Mouse (Mus musculus) kidney, adult 9 months (tissue): ENCODE measurements around the gene Oaf.
A peak's percentile ranks its signal among the peaks of the same experiment; 100 is the strongest.

ENCODE experiments used
- DNase-seq: peaks from one replicate; pipeline ENCODE4 v3.0.0; 2022

Gene Oaf

DNA sequence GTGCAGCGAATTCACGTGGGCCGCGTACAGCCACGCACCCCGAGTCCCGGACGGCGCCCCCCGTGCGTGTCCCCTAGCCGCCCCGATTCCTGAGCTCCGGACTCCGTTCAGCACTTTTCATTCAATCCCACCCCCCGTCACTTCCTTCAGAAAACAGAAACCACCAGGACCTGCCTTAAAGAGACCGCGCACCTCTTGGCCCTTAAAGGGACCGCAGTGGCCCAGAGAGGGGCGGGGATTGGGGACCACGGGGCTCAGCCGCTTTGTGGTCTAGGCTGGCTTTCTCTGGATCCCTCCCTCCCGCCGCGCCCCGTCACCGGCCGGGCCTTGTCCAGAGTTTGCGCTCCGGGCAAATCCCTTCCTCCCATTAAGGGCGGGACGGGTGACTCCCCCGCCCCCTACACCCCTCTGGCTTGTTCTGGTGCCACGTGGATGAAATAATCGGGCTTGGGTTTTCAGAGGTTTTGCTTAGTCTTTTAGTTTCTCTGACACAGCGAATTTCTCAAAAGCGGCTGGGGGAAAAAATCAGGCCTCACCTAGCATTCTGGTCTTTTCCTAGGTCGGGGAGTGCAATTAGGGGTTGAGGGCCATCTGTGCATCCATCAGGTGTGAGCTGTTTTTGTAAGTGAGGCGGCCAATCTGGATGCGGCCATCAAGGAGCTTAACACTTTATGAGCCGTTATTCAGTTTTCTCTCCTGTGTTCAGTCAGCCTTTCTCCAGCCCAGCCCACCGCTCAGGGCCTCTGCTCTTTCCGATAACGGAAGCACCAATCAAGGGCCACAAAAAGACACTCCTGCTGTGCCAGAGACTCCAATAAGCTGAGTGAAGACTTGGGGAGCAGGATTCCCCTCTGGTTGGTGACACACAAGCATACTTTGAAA, at the start of gene Oaf:
Gene Oaf (minus strand): TSS at position 200 of the 882 bp plus-strand sequence.
- DNase-seq: peak; percentile 94

DNA sequence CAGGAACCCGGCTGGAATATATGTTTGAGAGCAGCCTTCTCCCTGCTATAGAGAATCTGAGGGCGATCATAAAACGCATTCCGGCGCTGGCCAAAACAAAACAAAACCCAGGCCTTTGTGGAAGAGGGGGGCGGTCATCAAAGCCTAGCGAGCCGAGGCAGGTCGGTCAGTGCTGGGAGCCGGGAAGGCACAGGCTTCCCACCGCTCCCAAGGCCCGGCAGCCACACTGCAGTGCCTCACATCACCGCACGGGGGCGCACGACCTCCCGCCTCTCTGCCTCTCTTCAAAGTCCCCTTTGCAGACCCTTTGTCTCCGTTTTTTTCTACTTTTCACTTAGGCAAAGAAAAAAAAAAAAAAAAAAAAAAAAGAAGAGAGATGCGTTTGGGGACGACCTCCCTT, 47.2 kb upstream of the Oaf start:
- DNase-seq: peak; percentile 52

DNA sequence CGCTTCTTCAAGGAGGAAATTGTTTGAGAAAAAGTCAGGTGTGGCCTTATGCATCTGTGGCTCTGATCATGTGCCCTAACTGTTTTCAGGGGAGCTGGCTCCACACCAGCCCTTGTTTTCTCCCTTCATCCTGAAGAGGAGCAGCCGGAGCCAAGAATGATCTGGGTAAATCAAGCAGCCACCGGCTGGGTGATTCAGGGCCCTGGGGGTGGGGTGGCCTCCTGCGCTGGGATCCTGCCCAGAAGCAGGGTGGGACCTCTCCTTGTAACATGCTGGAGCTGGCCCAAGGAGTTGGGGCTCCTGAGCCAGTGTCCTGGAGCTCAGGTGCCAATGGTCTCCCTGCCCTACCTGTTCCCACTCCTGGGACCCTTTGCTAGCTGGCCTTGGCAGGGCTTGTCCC, 45.6 kb upstream of the Oaf start:
- no peak for DNase-seq

DNA sequence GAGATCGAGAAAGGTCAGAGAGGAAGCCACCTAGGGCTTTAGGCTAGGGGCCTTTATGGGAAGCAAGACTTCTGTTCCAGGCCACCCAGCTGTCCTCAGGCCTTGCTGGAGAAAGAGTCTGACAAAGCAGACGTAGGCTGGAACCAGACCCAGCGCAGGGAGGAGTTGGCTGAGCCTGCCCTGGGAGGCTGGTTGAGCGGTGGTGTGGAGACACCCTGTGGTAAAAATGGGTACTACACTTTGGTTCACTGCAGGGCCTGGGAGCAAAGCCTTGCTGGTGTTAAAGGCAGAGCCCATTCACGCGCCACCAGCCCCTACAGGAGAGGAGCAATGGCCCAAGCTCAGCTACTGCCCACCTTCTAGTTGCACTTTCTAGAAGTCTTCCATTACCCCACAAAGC, 44.6 kb upstream of the Oaf start:
- peak; percentile 81 for DNase-seq

DNA sequence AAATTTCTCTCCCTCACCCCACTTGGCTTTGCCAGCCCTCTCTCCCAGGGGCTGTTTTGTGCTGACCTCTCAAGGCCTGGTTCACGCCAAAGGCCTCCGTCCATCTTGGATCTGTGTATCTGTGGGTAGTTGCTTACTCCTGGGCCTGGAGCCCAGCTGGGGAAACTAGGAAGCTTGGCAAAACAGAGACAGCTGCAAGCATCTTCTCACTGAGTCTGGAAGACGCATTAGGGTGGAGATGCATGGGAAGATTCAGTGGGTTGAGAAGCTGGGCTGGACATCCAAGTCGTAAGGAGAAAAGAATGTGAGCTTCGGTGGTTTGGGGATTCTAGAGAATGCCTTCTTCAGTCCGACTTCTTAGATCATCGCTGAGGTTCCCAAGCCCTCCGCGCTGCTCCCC, 34.0 kb upstream of the Oaf start:
- DNase-seq: no peak

DNA sequence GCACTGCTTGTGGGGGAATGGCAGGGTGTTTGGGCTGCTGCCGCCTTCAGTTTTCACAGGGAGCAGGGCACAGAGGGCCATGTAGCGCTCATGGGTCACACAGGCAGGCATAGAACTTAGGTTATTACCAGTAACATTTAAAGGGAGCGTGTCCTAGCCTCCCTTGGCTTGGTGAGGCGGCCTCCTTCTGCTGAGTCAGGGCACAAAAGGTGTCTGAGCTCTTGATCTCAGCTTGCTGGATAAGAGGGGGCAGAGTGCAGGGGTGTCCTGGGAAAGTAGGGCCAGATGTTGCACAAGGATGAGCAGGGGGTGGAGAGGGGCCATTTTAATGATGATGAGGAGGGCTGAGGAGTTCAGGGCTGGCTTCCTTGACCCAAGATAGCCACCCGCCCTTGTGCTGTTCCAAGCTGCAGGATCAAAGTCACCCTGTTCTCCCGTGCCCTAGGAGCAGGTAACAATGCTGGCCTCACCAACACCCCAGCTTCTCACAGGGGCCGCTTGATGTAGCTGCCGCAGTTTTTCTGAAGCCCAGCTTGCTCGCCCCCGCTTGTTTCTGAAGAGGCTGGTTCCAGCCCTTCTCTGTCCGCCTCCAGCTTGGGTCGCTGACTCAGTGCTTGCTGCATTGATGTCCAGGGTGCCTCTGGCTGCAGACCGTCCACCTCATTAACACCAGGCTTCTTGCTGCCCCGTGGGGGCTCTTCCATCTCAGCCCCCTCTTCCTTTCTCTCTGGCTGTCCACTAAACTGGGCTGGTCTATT, 32.2 kb upstream of the Oaf start:
- DNase-seq: no peak

DNA sequence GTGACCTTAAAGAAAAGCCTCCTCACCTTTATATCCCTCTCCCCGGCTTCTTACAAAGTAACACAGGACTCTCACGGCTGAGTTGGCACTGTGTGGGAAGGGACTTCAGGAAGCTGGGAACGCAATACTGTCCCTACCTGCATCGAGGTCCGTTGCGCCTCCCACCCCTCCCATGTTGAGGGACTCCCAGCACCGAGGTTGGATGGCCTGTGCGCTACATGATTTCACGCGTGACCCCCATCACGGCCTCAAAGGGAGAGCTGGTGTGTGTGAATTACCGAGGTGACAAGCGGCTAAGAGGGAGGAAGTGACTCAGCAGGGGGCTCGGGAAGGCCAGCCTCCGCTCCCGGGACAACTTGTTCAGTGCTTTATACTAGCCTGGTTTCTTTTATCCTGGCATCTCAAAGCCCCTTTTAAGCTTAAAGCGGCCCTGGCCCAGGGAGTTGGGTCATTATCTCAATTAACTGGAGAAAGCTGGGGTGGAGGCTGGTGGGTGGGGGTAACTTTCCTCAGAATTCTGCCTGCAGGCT, 31.1 kb upstream of the Oaf start:
- no peak for DNase-seq

DNA sequence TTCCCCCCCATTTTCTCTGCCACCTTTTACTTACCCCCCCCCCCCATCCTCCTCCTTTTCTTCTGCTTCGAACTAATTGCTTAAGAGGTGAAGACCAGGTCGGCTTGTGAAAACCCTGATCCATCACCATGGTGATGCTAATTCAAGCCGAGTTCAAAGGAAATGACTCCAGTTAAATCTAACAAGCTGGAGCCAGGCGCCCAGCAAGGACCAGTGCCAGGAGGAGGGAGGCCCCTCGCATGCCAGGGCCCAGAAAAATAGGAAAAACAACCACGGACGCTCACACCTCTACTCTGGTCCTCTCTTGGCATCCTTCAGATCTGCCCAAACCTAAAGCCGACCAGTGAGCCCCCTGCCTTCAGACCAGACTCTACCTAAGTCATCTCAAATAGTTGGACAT, 29.5 kb upstream of the Oaf start:
- DNase-seq: no peak

DNA sequence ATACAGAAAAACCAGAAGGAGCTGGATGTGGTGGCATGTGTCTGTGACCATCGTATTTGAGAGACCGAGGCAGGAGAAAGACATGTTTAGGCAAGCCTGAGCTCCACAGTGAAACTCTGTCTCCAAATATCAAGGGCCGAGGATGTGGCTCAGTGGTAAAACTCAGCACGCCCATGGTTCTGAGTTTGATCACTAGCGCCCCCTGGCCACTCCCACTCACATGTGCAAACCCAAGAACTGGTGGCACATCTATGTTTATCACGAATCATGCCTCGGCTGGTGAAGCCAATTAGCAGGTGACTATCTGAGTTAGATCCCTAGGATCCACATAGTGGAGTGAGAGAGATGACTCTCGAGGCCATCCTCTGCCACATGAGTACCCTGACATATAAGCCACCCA, 27.6 kb upstream of the Oaf start:
- peak; percentile 56 for DNase-seq

DNA sequence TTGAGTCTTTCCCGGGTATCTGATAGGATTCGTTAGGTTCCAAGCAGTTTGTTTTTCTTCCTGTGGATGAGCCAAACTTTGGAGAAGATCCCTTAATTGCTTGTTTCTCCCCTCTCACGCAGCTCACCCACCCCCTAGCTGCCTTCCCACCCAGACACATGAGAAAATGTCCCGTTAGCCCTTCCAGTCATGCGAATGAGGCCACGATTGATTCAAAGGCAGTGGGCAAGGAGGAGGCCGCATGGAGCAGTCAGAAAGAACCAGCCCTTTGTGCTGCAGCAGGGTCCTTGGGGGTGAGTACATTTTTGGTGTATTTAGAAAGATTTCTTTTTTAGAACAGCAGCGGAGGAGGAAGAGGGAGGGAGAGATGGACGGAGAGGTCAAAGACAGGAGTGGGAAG, 25.5 kb upstream of the Oaf start:
- no peak for DNase-seq

DNA sequence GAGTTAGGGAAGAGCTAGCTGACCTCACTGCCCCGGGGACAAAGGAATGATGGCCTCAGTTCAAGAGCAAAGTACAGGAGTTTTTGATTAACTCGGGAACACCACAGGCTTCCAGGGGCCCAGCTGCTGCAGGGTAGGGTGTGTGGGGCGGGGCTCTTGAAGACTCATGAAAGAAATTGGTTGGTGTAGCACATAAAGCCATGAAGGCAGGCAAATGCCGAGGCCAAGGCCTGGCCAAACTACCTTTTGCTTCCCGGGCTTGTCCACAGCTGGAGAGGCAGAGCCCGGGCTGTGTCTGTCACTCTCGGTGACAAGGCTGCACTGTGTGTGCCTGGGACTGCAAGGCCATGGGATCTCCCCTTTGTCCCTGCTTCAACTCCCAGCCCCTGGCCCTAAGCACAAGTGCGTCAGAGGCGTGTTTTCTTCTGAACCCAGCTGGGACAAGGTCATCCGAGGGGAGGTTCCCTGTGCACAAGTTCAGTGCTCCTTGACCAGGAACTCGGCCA, 24.3 kb upstream of the Oaf start:
- DNase-seq: peak; percentile 96

DNA sequence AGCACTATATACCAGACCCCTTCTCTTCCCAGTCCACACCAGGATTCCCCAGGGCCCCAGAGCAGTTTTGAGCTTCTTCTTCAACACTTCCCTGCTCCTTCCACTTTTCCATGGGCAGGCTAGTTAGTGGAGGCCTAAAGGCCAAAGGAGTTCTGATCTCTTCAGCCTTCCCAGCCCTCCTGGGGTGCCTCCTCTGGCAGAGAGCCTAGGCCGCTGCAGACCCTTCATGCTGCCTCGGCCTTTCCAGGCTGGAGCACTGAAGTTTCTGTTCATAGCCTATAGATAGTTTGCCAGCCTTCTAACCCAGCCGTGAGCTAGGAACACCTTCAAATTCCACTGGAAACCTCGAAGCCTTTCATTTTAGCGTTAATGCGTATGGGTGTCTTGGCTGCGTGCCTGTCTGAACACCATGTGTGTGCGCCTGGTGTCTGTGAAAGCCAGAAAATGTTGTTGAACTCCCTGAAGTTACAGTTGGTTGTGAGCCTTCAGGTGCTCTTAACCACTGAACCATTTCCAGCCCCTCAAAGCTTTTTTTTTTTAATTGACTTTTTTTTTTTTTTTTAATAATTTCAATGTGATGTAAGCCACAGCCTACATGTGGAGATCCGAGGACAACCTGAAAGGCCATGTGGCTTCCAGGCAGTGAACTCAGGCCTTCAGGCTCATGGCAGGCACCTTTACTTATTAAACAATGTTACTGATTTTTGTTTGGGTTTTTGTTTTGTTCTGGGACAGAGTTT, 23.3 kb upstream of the Oaf start:
- DNase-seq: peak; percentile 80

DNA sequence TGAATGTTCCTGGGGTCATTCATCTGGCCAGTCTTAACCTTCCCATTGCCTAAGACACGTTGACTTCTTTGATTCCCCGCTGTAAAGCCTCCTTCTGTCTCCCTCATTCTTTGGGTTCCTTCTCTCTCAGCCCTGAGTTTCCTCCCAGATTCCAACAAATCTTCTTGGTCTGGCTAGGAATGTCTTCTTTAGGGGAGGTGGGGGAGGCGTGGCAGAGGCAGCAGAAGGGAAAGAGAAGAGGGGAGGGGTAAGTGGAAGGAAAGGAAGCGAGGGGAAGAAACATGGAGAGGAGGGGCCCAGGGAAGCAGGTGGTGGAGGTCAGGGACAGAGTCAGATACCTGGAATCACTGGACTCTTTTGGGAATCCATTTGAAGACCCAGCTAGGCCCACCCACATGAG, 22.7 kb upstream of the Oaf start:
- DNase-seq: no peak

DNA sequence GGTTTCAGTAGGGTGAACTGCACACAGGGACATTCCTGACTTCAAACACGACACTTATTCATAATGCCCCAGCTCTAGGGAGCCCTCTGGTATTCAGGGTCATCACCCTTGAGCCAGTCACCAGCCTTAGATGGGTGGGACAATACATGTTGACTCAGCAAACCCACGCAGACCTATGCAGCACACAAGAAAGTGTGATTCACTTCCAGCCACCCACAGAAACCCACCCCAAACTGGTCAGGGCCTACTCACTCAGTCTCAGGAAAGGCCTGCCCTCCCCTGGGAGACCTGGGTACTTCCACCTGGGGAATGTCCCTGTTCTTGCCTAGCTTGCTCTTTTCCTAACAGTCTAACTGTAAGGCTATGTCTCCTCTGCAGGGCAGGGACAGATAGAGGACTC, 22.2 kb upstream of the Oaf start:
- peak; percentile 51 for DNase-seq

DNA sequence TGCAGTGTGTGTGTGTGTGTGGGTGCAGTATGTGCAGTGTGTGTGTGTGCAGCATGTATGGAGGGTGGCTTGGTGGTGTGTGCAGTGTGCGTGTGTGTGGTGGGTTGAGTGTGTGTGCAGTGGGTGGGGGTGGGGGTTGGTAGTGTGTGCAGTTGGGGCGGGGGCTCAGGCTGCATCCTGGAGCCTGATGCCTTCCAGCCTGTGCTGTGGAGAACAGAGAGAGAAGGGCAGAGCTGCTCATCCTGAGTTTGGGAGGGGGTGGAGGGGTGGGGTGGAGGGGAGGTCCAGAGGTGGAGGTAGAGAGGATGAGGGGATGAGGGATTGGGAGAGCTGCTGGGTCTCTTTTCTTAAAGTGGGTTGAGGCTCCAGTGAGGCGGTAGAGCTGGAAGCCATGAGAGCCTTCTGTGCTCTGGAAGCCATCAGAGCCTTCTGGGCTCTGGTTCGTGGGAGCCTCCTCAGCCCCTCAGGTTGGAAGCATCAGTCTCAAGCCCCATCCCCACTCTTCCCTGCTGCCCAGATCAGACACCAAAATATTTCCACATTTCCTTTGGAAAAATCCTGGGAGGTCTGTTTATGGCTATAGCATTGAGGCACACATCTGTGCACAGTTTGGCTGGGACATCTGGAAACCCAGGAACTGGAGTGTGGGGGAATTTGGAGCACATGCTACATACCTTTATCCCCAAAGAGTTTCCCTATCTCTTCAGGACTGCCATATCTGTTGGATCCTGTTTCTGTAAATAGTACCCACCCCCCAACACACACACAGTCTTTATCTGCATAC, 21.6 kb upstream of the Oaf start:
- no peak for DNase-seq

DNA sequence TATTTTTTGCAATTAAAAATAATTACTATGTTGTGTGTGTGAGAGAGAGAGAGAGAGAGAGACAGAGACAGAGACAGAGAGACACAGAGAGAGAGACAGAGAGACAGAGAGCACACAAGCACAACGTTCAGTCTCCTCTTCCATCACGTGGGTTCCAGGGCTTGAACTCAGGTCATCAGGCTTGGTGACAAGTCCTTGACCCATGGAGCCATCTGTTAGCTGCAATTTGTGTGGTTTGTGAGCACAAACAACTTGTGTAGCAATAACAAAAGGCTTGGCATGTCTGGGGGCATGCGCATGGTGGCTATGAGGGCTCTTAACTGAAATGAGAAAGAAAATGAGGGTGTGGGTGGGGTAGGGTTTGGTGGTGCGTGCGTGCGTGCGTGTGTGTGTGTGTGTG, 20.9 kb upstream of the Oaf start:
- DNase-seq: no peak

DNA sequence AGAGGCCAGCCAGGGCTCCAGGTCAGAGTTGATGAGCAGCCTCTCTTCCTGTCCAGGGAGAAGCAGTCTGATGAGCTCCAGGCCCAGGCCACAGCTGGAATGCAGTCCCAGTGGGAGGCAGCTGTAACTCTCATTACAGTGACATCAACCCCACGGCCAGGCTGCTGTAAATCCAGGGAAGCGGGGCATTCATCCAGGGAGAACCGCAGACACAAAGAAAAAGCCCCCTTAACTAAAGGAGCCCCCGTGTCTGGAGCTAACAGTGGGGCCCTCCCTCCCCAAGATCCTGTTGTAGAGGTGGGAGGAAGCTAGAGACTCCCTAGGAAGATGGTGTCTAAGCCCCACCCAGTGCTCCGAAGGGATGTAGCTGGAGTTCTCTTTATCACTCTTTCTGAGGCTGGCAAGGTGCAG, 13.6 kb upstream of the Oaf start:
- DNase-seq: peak; percentile 55

DNA sequence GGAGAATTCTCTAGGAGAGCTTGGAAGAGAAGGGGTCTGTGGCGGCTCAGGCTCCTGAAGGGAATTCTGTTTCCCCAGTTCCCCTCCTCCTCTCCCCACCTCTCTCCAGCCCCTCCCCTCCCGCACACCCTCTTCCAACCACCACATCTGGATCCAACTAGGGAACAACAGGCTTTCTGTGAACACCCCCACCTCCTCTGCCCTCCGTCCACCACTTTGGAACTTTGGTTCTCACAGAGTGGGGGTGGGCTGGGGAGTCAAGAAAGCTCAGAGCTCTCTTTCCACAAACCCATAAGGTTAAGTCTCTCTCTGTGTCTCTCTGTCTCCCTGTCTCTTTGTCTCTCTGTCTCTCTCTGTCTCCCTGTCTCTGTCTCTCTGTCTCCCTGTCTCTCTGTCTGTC, 13.1 kb upstream of the Oaf start:
- no peak for DNase-seq

DNA sequence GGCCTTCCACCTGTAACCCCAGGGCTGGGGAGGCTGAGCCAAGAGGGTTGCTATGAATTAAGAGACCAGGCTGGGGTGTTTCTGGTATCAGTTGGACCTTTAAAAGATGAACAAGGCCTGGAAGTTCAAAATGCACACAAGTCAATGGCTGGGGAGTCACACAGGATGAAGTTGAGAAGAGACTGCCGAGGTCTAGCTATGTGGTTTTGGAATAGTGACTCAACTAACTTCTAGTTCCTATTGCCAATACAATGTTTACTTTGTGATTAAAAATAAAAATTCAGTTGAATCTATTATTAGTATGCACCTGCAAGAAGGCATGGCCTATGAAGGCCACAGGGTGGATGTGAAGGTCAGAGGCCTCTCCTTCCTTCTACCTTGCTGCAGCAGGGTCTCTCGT, 12.1 kb upstream of the Oaf start:
- no peak for DNase-seq

DNA sequence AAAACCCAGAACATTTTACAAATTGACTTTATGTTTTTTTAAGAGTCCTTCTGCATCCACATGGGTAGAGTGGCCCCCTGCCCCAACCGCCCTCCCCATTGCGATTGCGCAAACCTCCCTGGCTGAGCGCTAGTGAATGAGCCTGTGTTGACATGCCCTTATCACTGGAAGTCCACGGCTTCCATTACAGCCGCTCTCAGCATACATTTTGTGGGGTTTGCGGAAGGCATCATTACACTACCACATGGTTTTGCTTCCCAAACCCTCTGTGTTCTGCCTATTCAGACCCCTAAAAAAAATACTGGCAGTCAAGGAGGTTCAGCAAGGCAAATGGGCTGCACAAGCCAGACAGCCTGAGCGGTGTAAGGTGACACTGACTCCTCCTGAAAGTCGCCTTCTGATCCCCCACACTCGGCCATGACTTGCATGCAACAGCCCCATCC, 7.0 kb upstream of the Oaf start:
- DNase-seq: no peak

DNA sequence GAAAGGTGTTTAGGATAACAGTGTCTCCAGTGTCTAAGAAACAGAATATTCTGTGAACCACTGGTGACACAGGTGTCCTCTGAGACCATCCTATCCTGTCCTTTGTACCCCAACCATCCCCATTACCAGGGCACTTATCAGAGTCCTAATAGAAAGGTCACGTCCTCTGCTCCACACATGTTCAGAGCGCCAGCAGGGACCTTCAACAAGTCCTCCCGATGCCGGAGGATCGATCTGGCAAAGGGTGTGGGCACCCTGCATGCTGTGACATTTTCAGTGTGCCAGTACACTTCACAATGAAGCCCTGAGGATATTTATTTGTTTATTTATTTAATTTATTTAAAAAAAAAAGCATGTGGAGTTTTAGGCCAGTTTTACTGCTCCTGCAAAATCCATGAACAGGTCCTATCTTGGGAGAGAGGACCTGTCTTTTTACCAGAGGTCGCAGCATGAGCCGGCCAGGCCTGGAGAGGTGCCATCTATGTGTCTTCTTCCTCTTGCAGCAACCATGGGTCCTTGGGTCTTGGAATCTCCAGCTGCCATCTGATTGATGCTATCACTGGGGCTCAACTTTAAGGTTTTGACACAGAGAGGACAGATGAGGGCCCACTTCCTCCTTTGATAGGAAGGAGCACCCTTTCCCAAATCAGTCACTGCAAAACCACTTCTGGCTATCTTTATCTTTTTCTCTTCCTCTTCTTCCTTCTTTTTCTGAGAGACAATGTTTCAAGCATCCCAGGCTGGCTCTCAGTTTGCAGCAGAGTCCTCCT, 6.3 kb upstream of the Oaf start:
- no peak for DNase-seq
